Mouse (Mus musculus) layer of hippocampus, adult 9-11 months (tissue): ENCODE results near the gene Cox4i1.
A peak's percentile ranks its signal among the peaks of the same experiment; 100 is the strongest.
"Not testable (repeated sequence)": the region's sequence is repeated elsewhere in the genome, so short reads cannot be mapped to it uniquely, and the experiment has no call there.

ENCODE experiments used
- DNase-seq: peaks from one replicate; pipeline ENCODE4 v3.0.0; 2022

The Cox4i1 gene

DNA sequence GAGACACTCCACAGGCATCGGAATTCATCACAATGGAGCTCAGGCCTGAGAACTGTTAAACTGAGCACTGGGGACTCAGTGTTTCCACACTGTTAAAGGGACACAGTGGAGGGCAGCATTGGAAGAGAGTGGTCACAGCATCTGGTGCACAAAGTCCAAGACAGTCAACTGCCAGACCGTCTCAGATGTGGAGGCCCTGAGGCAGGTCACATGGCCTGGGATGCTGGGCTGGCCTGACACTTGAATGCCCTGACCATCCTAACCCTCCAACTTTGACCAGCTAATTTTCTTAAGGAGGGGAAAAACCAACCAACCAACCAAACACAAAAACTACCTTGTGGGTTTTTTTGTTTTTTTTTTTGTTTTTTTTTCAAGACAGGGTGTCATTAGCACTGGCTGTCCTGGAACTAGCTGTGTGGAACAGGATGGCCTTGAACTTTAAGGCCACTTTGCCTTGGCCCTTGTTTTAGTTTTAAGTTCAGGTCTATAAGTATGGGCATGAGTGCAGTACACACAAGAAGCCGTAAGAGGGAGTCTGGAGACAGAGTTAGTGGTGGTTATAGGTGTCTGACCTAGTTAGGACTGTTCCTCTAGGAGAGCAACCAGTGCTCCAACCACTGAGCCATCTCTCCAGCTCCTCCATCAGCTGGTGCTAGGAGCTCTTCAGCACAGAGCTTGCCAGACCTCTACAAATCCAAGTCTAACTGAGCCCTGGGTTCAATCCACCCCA is 2.1 kb upstream of the Cox4i1 start:
- DNase-seq, result no peak

DNA sequence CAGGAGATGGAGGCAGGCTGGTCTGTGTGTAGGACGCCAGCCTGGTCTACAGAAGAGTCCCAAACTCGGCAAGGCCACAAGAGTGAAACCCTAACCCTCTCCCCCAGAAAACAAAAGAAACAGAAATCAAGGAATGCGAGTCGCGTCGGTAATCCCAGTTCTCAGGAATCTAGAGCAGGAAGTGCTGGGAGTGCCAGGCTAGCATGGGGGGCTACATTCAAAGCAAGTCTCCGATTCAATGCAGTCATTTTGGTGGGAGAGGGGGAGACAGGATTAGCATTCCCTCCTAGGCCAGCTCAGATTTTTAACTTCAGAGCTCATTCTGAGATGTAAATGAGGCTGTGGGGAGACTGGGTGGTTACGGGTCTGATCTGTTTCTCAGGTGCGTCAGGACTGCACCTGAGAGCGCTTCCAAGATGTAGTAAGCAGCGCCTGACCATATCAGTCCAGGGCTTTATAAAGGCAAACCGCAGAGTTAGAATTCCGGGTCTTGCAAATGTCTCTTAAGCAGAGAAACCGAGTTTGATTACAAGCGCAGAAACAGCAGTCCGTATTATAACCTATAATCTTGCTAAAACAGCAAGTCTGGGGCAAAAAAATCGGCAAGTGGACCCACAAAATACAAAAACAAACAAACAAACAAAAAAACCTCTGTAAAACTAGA is 1.1 kb upstream of the Cox4i1 start:
- DNase-seq, result no peak

DNA sequence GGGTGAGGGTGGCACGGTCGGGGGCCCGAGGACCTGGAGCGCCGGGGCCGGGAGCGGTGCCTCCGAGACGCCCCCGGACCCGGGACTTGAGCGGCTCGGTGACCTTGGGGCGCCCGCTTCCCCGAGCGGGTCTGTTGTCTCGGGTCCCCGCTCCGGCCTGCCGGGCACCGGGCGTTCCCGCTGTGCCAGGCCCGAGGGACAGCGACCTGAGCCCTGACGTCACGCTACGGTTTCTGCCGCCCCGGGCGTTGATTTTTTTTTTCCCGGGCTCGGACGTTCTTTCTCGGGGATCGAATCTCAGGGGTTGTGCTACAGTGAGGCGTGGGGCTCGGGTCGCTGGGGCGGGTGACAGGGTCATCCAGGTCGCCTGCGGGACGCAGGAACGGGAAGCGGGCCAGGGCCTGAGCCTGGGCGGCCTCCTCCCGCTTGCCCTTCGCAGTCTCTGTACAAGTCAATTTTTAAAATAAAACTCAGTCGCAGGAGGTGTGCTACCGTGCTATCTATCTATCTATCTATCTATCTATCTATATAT is 418 bp downstream of the Cox4i1 start, which contains the start of gene Emc8:
TSS of gene Emc8 (minus strand) at position 200 of the 532 bp plus-strand sequence.
- DNase-seq, result no peak

DNA sequence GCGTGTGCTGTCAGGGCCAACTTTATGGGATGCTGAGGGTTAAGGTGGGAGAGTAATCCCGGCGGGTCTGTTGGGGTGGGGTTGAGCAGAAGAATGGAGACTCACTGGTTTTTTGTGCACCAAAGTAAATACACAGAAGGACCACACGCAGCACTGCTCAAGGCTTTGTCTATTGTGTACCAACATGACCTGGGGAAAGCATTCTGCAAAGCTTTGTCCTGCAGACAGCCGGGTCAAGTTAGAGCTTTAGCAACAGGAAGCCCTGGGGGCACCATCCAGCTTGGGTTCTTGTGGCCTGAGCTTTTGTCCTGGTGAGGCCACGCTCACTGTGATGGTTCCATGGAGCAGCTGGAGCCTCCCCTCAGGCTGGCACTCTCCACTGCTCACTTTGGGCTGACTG is 3.8 kb downstream of the Cox4i1 start:
- no peak for DNase-seq

DNA sequence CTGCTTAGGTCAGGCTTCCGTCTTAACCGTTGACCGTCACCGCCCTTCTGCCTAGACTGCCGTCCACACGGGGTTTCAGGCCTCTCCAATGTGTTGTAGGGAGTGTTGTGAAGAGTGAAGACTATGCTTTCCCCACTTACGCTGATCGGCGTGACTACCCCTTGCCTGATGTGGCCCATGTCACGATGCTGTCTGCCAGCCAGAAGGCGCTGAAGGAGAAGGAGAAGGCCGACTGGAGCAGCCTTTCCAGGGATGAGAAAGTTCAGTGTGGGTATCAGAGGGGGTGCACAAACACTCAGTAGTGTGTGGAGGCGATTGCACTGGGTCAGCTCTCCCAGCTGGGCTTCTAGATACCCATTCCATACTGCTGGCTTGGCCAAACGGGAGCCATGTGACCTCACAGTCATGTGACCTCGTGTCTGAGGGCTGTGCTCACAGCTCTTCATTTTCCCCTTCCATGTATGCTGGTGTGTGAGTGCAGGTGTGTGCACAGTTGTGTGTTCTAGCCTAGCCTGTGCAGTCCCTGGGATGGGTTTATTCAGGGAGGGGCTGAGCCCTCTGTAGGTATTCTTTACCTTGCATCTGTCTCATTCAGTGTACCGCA is 4.7 kb downstream of the Cox4i1 start:
- DNase-seq, result no peak

DNA sequence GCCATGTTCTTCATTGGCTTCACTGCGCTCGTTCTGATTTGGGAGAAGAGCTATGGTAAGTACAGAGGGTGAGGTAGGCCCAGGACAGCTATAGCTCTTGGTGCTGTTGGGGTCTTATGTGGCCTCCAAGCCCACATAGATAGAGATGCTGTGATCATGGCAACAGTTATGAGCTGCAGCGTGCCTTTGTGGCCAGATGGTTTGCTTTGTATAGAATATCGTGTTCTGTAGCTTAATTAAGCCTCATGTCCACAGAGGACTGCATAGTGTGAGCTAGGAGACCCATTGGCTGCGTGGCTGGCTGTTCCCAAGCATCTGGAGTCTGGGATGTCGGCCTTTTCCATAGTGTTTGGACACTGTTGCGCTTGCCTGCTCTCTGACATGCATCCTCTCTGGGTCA is 5.3 kb downstream of the Cox4i1 start:
- DNase-seq, result no peak

DNA sequence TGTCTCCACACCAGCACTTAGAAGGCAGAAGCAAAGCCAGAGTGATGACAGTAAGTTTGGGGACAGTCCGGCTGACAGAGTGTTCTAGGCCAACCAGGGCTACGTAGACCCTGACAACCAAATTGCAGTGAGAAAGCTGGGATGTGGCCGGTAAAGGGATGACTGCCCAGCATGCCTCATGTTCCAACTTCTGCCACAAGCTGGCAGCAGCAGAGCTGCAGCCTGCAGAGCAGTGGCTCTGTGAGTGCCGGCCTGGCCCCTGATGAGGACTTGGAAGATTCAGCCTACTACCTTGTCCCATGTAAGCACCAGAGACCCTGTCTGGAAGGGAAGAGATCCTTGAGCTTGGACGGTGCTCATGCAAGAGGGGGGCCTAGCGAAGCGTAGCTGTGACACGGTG is 7.7 kb downstream of the Cox4i1 start:
- no peak for DNase-seq

DNA sequence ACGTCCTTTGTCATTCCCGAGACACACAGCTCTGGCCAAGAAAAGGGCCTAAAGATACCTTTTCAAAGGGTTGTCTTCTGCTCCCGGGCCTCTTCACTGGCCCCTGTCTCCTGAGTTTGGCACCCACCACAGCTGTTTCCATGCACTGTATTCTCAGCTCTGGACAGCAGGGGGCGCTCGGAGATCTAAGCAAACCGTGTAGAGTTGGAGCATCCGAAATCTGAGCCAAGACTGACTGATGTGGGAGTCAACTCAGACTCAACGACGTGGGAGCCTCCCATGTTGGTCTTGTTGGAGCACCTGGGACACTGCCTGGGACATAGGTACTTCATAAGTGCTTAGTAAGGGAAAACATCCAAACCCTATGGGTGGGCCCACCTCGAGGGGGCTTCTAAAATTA is 10.4 kb downstream of the Cox4i1 start:
- peak; percentile 83 for DNase-seq

DNA sequence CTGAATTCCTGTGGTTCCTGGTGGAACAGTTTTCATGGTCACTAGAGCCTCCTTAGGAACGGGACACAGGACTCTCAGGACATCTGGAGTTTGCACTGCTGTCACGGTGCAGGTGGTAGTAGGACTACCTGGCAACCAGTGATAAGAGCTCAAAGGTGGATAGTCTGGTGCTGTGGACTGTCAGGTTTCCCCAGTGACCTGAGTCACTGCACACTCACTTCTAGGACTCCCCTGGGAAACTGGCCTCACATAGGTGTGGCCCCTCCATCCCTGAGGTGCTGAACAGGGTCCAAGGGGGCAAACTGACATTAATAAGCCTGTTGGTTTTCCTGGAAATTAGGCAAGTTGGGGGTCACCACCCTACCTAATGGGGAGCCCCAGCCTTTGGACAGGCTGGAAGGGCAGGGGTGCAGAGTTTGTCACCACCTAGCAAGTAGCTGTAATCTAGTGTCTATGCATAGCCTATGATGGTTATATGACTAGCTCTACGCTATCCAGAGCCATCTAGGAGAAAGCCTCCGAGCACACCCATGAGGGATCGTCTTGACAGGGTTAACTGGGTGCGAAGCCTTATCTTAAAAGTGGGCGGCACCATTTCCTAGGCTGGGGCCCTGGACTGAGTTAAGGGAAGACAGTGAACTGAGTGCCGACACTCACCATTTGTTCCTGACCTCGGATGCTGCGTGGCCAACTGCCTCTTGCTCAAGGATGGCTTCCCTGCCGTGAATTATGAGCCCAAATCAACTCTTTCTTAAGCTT is 11.8 kb downstream of the Cox4i1 start:
- DNase-seq, result no peak

DNA sequence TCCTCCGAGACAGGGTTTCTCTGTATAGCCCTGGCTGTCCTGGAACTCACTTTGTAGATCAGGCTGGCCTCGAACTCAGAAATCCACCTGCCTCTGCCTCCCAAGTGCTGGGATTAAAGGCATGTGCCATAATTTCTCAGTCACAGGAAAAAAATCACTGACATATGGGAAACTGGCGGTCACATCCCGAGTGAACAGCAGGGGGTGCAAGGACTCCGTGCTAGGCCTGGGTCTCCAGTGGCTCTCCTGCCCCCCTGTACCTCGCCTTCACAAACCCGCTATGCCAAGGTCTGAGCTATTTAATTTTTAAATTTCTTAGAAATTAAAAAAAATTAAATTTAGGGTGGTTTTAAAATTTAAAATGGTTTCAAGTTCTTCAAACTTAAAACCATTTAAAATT is 12.4 kb downstream of the Cox4i1 start:
- DNase-seq, result not testable (repeated sequence)

DNA sequence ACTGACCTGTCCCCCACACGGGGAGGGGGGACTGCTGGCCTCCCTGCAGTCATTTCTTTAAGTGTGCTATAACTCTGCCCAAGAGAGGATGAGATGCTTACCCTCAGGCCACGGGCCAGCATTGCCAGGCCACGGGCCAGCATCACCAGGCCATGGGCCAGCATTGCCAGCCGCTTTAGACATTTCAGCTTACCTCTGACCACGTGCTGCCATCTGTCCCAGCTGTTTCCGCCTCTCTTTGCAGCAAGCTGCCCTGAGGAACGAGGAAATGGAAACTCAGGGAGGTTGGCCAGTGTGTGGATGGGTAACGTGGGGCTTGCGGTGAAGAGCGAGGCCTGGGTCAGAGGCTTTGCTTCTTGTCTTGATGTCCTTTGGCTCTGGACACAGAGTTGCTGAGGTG is 13.1 kb downstream of the Cox4i1 start:
- DNase-seq, result peak; percentile 70

DNA sequence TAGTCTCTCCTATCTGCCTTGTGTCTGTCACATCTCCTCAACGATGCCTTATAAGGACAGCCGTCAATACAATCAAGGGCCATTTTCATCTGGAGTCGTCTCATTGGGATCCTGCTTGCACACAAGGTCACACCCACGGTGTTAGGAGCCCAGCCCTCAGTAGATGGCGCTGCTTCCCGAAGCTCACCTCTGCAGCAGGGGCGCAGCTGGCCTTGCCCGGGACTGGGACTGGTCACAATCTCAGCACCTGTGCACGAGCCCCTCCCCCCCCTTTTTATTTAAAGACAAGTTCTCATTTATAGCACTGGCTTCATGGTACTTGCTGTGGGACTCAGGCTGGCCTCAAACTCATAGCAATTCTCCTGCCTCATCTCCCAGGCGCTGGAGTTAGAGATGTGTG is 15.6 kb downstream of the Cox4i1 start:
- peak; percentile 64 for DNase-seq

DNA sequence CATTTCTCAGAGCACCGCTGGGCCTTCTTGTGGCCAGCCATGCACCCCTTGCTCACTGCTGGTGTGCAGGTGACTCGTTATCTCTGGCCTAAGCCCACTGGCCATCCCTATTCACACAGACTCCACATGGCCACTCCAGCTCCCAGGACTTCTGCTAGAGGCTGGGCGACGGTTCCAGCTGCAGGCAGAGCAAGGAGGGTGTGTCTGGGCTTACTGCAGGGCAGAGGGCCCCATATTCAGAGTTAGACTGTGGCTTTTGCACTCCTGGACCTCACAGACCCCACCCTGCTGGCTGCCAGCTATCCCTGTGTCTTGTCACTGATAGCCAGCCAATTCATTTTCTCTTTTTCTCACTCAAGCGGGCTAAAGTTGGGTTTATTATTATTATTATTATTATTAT is 16.1 kb downstream of the Cox4i1 start:
- DNase-seq, result no peak

DNA sequence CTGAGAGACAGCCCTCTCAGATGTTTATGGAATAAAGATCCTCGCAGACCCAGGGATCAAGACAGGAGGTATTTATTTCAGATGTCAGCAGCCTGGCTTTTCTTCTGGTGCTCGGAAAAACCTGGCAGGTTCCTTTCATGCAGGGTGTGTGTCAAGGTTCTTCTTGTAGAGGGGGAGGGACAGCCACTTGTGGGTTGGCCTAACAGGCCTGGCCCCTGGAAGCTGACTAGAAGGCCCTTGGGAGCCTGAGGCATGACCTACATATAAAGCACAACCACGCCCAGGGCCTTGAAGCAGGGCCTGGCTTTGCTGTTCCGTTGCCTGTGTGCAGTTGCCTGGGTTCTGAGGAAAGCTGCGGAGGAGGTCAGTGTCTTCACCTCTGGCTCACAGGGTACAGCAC is 17.1 kb downstream of the Cox4i1 start:
- no peak for DNase-seq

DNA sequence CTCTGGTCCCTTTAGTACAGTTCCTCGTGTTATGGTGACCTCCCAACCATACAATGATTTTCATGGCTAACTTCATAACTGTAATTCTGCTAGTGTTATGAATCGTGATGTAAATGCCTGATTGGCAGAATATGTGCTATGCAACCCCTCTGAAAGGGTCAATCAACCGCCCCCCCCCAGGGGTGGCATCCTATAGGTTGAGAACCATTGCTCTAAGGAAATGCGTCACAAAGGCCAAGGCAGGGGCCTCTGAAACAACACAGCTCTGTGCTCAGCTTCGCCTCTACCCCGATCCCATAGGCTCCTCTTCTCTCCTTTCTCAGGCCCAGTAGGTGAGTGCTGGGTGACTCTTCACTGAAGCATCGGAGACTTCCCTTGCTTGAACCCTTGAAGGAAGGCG is 17.6 kb downstream of the Cox4i1 start:
- no peak for DNase-seq

DNA sequence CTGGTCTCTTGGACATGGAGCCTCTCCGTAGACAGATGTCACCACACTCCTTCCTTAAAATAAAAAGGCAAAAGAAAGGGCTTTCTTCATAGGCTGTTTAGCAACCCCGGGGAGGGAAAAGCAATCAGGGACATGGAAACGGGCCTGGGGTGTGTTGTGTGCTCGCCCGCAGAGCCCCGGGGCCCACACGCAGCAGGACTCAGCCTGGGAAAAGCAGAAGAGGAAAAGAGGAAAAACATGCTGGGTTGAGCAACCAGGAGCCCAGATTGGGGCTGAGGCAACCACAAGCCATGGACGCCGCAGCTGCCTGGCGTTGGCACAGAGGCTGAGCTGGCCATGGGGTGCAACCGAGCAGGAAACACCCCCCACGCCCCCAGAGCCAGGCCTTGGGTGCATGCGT is 18.0 kb downstream of the Cox4i1 start:
- DNase-seq, result peak; percentile 90

DNA sequence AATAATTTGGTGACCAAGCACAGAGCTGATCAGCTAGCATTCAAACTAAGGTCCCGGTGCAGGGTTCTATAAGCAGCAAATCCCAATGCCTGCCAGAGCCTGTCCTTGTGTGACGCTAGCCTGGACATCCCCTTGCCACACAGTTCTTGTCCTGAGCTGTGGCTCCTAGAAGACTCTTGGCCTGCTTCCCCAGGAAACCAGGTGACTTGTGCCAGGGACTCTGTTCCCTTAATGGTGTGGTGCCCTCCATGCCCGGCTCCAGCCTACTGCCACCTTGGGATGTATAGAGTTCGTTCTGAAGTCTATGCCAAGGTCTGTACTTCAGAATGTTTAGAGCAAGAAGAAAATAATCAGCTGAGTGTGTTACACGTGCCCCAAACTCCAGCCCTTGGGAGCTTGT is 18.6 kb downstream of the Cox4i1 start:
- no peak for DNase-seq

DNA sequence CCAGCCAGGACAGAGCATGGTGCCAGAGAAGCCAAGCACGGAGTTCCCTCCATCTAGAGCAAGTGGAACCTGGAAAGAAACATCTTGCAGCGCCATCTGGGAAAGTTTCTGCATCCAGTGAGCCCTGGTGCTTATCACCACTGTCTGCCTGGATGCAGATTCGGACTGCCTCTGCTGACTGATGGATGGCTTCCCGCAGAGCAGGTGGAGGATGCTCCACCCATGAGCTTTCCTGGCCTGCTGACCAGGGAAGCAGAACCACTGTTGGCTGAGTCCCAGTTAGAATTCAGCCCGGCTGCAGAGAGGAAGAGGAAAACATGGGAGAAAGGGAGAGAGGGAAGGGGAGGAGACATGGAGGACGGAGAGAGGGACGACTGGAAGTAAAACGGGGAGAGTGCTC is 19.8 kb downstream of the Cox4i1 start:
- DNase-seq, result no peak

DNA sequence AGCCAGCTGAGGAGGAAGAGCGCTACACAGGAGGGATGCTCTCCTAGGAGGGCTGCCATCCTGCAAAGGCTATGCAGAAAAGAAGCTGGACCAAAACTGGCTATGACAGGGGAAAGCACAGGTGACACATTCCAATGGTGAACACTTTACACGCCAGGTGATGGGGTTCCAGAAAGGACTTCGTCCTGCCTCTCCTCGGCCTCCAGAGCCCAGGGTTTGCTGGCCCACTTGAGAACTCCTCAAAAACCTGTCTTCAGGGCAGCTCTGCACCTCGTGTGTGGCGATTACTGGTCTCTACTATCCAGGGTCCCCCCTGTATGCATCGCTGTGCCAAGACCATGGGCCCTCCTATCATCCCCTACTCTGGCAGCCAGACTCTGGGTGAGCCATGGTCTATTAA is 20.5 kb downstream of the Cox4i1 start:
- no peak for DNase-seq

DNA sequence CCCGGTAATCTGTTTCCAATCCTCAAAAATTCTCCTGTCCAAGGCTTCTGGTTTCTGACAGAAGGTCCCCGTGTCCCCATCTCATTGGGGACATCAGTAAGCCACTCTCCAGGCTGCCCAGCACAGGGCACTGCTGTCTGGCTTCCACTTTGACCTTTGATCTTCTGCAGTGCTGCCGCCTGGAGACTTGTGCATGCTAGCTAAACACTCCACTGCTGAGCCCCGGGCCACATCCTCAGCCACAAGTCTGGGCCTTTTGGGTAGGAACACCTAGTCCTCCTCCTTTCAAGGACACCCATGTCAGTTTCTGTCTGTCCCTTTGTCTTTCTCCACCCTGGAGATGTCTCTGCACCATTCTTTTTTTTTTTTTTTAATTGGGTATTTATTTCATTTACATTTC is 24.9 kb downstream of the Cox4i1 start:
- DNase-seq, result no peak

DNA sequence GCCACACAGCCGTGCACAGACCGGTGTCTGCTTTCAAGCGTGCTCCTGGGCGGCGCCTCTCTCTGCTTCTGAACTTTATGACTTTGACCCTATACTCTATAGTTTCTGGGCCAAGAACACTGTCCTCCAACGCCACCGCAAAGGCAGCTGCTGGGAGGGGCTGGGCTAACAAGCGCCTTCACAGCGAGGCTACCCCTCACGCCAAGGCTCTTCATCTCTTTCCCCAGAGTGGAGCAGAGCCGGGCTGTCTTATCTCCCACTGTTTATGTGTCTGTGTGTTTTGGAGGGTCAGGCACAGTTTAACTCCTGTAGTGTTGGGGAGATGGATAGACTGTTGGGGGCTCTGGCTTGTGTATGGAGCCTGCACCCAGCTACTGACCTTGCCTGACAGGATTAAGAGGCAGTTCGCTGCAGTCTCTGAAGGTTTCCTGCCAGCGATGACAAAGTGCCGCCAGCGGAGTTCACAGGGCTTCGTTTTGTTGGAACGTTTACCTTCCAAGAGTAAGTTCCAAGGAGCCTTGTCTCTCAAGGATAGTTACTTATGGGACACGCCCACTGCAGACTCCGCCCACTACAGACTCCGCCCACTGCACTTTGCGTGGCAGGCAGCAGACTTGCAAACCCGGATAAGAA is 26.0 kb downstream of the Cox4i1 start:
- DNase-seq, result no peak

DNA sequence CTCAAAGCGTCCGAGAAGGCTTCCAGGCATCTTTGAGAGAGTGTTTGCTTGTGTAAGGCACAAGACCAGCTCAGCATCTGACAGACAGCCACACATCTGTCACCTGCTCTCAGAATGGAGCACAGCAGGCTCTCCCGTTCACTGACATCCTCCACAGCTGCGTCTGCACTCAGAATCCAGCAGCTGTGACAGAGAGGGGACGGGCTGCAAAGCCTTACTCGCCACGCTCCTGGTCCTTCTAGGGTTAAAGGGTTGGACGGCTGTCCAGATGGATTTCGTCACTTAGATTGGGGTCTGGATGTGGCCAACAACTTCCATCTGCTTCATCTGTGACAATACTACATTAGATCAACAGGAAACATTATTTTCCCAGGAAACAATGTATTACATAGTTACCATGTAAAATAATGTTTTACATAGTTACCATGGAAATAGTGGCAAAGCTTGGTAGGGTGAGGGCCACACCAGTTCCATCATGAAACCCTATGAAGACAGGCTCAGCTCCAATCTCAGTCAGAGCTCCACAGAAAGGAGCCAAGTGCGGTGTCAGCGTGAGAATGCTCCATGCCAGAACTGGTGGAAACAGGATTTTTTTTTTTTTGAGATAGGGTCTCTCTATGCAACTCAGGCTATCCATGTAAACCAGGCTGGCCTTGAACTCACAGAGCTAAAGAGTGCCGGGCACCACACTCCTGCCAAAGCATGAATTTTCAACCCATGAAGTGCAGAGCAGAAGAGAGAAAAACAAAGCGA is 28.6 kb downstream of the Cox4i1 start:
- no peak for DNase-seq
